In genomic region chr19:45160523-45160922, GRCm38 (mm10) we compare ENCODE assay signal across 13 mouse cellular contexts. TPM values are rescaled to one million over a fixed set of nuclear protein-coding genes. Genes with fewer than 3 reads are reported as not detected.
DNase-seq lines count a peak whose midpoint lies in the region; ATAC-seq and TF ChIP-seq lines count a peak whose summit lies in the region.
"Had no signal": no experiment of that assay in that cellular context is flagged by ENCODE, and none has a peak within 500 bp of the region (broad histone marks: within the 10 kb centered on the region; RNA-seq: fewer than 3 reads in every experiment).

No protein-coding gene starts in this region.

- intact Hi-C loops in gastrocnemius, adult 2 months (cut with DNase I): no loop called here

- peak overlapping the region; percentile 32 for H3K4me3 ChIP-seq in gastrocnemius, adult 2 months
- H3K4me3 ChIP-seq in kidney, postnatal 0 days (replicated peaks; ENCODE audit: low read depth, low read length): no peak overlapping the region
- no peak overlapping the region for H3K4me3 ChIP-seq in kidney, embryonic 16.5 days (ENCODE audit: low read length)
- H3K4me3 ChIP-seq in embryonic facial prominence, embryonic 14.5 days (ENCODE audit: low read depth, low read length): no peak overlapping the region
- peak overlapping the region; percentile 79 for H3K4me3 ChIP-seq in megakaryocyte, embryonic 14.5 days (replicated peaks)
- H3K4me3 ChIP-seq: forebrain, embryonic 10.5 days had no signal

- no peaks in the 10 kb centered on the region for H3K36me3 ChIP-seq in kidney, postnatal 0 days (ENCODE audit: insufficient read depth, low read length)
- no peaks in the 10 kb centered on the region for H3K36me3 ChIP-seq in kidney, embryonic 16.5 days (ENCODE audit: insufficient read depth, low read length)
- no peaks in the 10 kb centered on the region for H3K36me3 ChIP-seq in embryonic facial prominence, embryonic 14.5 days (ENCODE audit: control insufficient read depth, insufficient read depth, low read length)
- H3K36me3 ChIP-seq in megakaryocyte, embryonic 14.5 days (replicated peaks; ENCODE audit: low read length): no peaks in the 10 kb centered on the region
- H3K36me3 ChIP-seq: forebrain, embryonic 10.5 days; G1E had no signal

- WGBS in kidney, postnatal 0 days: 1% methylated on average over 5 of the region's 5 CpGs
- 0% methylated on average over 5 of the region's 5 CpGs for WGBS in kidney, embryonic 16.5 days
- 3% methylated on average over 5 of the region's 5 CpGs for WGBS in embryonic facial prominence, embryonic 14.5 days

- H3K4me2 ChIP-seq in kidney, postnatal 0 days (ENCODE audit: low read length): peak overlapping the region; percentile 7; the same call in 1 of the 2 replicates
- H3K4me2 ChIP-seq in kidney, embryonic 16.5 days (replicated peaks; ENCODE audit: low read depth, low read length): no peak overlapping the region; the same call in 1 of the 2 replicates
- H3K4me2 ChIP-seq in embryonic facial prominence, embryonic 14.5 days (ENCODE audit: low read depth, low read length): peak overlapping the region; percentile 7
- H3K4me2 ChIP-seq: hindbrain, embryonic 14.5 days had no signal

- H3K9me3 ChIP-seq in kidney, postnatal 0 days (replicated peaks; ENCODE audit: low read length): no peaks in the 10 kb centered on the region
- H3K9me3 ChIP-seq in kidney, embryonic 16.5 days (ENCODE audit: low read length): no peaks in the 10 kb centered on the region
- no peaks in the 10 kb centered on the region for H3K9me3 ChIP-seq in embryonic facial prominence, embryonic 14.5 days (ENCODE audit: control insufficient read depth, low read length)
- no peaks in the 10 kb centered on the region for H3K9me3 ChIP-seq in megakaryocyte, embryonic 14.5 days
- H3K9me3 ChIP-seq: forebrain, embryonic 10.5 days; G1E had no signal

- H3K4me1 ChIP-seq in kidney, postnatal 0 days (replicated peaks; ENCODE audit: insufficient read depth, low read length): no peaks in the 10 kb centered on the region
- H3K4me1 ChIP-seq in kidney, embryonic 16.5 days (ENCODE audit: insufficient read depth, low read length): no peaks in the 10 kb centered on the region
- no peaks in the 10 kb centered on the region for H3K4me1 ChIP-seq in embryonic facial prominence, embryonic 14.5 days (ENCODE audit: control insufficient read depth, insufficient read depth, low read length)
- peaks cover 22% of the 10 kb centered on the region for H3K4me1 ChIP-seq in megakaryocyte, embryonic 14.5 days

- H3K27ac ChIP-seq in gastrocnemius, adult 2 months: no peak overlapping the region
- no peak overlapping the region for H3K27ac ChIP-seq in kidney, postnatal 0 days
- H3K27ac ChIP-seq in kidney, embryonic 16.5 days (ENCODE audit: low read length): no peak overlapping the region
- no peak overlapping the region for H3K27ac ChIP-seq in embryonic facial prominence, embryonic 14.5 days (replicated peaks; ENCODE audit: low read depth, low read length)
- H3K27ac ChIP-seq: forebrain, embryonic 10.5 days; hindbrain, embryonic 14.5 days; macrophage had no signal

- H3K27me3 ChIP-seq in kidney, postnatal 0 days (ENCODE audit: insufficient read depth, low read length): peaks cover 92% of the 10 kb centered on the region
- peaks cover 99% of the 10 kb centered on the region for H3K27me3 ChIP-seq in kidney, embryonic 16.5 days (ENCODE audit: insufficient read depth, low read length)
- peaks cover 100% of the 10 kb centered on the region for H3K27me3 ChIP-seq in embryonic facial prominence, embryonic 14.5 days (replicated peaks; ENCODE audit: control insufficient read depth, insufficient read depth, low read length)
- H3K27me3 ChIP-seq in megakaryocyte, embryonic 14.5 days (replicated peaks): peaks cover 95% of the 10 kb centered on the region

- no peak for ATAC-seq in kidney, postnatal 0 days (replicated peaks; ENCODE audit: low FRiP score, low read depth)
- ATAC-seq in kidney, embryonic 16.5 days (ENCODE audit: low FRiP score, low TSS enrichment): no peak
- 0 out of 2 replicates have a peak, but pooled peaks have one; percentile 19 for ATAC-seq in embryonic facial prominence, embryonic 14.5 days (ENCODE audit: low read depth)

- H3K9ac ChIP-seq in kidney, postnatal 0 days (ENCODE audit: low read depth, low read length): no peak overlapping the region
- H3K9ac ChIP-seq in kidney, embryonic 16.5 days (replicated peaks; ENCODE audit: low read length): no peak overlapping the region
- H3K9ac ChIP-seq in embryonic facial prominence, embryonic 14.5 days (ENCODE audit: low read depth, low read length): no peak overlapping the region
- H3K9ac ChIP-seq: hindbrain, embryonic 14.5 days had no signal

- no peak for DNase-seq in gastrocnemius, adult 2 months
- DNase-seq in gastrocnemius, postnatal 10 days: no peak
- DNase-seq in kidney, postnatal 0 days (ENCODE audit: low spot score): no peak
- DNase-seq in embryonic facial prominence, embryonic 14.5 days (ENCODE audit: low spot score): no peak
- no peak for DNase-seq in embryo, embryonic 10.5 days (ENCODE audit: low spot score)
- DNase-seq in adrenal gland, postnatal 4 days (ENCODE audit: low spot score in 2 of 2): no peak

- no peak for TF ChIP-seq CTCF in gastrocnemius, adult 2 months (IDR thresholded peaks at IDR 0.05)
- TF ChIP-seq CTCF in kidney, postnatal 0 days (IDR thresholded peaks at IDR 0.05; ENCODE audit: low read depth): no peak

RNA-seq across cellular contexts. Expression of gene Tlx1, which starts 10.0 kb away (rescaled TPM):
- not detected for total RNA-seq in gastrocnemius, adult 2 months (2021)
- under 1 TPM in 1 of 2 experiments, not detected in 1; 0.18 TPM for total RNA-seq in gastrocnemius, postnatal 10 days (2021)
- not detected in 2 replicates for polyA plus RNA-seq in kidney, postnatal 0 days (2015; fragmentation: Nextera tagmentation; extraction: Ambion mirVana)
- not detected in 2 replicates for polyA plus RNA-seq in kidney, embryonic 16.5 days (2015; fragmentation: Nextera tagmentation; extraction: Ambion mirVana)
- 1.7 and 1.9 TPM in 2 replicates for polyA plus RNA-seq in embryonic facial prominence, embryonic 14.5 days (2014; fragmentation: Nextera tagmentation; extraction: Ambion mirVana)
- polyA plus RNA-seq in megakaryocyte, embryonic 14.5 days (2012; ENCODE audit: insufficient read depth, low replicate concordance): not detected in 2 replicates
- total RNA-seq in adrenal gland, postnatal 4 days (2021): not detected
- total RNA-seq: layer of hippocampus, postnatal 14 days had no signal
- polyA plus RNA-seq: forebrain, embryonic 10.5 days; G1E; macrophage had no signal

Comparison
In these comparisons a context has a peak if more than half of its experiments do, and no peak if none do; other contexts are left out.
1. H3K4me3 ChIP-seq: peak in gastrocnemius, adult 2 months (single experiment) and megakaryocyte, embryonic 14.5 days (single experiment); none in kidney, postnatal 0 days (single experiment), kidney, embryonic 16.5 days (single experiment) and embryonic facial prominence, embryonic 14.5 days (single experiment).